Mouse (Mus musculus): ENCODE measurements around the gene Impg2.

DNA sequence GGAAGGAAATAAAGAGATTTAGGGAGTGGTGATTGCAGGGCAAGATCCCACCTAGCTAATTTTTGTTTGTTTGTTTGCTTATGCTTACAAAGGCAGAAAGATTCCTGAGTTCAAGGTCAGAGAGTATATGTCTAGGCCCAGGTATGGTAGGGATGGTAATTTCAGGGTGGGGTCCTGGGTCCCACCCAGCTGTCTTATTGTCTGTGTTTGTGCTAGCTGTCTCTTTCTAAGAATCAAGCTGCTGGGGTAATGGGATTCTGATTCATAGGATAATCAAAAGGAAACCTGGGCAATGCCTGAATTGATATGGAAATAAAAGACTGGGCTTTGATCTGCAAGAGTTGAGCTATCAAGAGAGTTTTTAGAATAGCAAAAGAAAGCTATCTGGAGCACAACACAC, 23.6 kb downstream of the Impg2 start:
- no peak for TF ChIP-seq CTCF (IDR thresholded peaks at IDR 0.05; ENCODE audit: extremely low read depth, insufficient read length, insufficient replicate concordance, low read depth, low read length)
- no peak for TF ChIP-seq POLR2A (IDR thresholded peaks at IDR 0.05; ENCODE audit: low read depth, low read length)

Data from small intestine, adult 2 months (tissue).